Mouse (Mus musculus): ENCODE results near the gene Hps4. TPM values are rescaled to one million over a fixed set of nuclear protein-coding genes. Genes with fewer than 3 reads are reported as not detected.

The Hps4 gene
- total and polyA plus RNA-seq, 2 experiments = 12.3 to 30.9 TPM

DNA sequence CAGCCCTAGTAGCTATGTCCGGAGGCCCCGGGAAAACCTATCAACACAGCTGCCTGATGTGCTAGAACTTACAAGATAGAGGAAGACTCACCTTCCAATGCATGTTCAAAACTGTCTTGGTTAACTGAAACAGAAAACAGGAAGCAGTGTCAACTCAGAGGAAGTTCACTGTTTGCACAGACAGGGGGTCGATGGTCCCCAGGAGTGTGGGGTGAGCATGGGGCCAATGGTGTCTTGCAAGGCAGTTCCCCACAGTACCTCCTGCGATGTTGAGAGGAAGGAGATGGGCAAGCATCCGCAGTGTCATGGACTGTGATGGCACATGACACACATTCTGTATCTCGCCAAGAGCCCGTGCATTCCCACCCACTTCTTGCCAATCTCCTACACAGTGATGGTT, 83.8 kb downstream of the Hps4 start:
- DNase-seq (ENCODE audit: extremely low read depth, low read depth, low spot score) = no peak
- no peak for TF ChIP-seq POLR2A (IDR thresholded peaks at IDR 0.05; ENCODE audit: extremely low read depth, insufficient read depth, low read length)
- no peak for TF ChIP-seq CTCF (IDR thresholded peaks at IDR 0.05; ENCODE audit: low read depth, low read length)
- WGBS = 77% methylated on average over 7 of the region's 7 CpGs
- H3K4me1 ChIP-seq (ENCODE audit: control insufficient read depth, insufficient read depth, low read length) = no peaks in the 10 kb centered on the region
- H3K9ac ChIP-seq (ENCODE audit: low read depth, low read length) = no peak overlapping the region
- H3K27ac ChIP-seq (replicated peaks; ENCODE audit: insufficient read depth, low read depth, low read length) = no peak overlapping the region
- H3K4me3 ChIP-seq (ENCODE audit: insufficient read depth, low read depth, low read length) = no peak overlapping the region
- H3K27me3 ChIP-seq (ENCODE audit: control insufficient read depth, insufficient read depth, low read length) = no peaks in the 10 kb centered on the region
- no peaks in the 10 kb centered on the region for H3K79me2 ChIP-seq (ENCODE audit: control insufficient read depth, insufficient read depth, low read length)
- H3K36me3 ChIP-seq (ENCODE audit: control insufficient read depth, insufficient read depth, low read length) = no peaks in the 10 kb centered on the region

DNA sequence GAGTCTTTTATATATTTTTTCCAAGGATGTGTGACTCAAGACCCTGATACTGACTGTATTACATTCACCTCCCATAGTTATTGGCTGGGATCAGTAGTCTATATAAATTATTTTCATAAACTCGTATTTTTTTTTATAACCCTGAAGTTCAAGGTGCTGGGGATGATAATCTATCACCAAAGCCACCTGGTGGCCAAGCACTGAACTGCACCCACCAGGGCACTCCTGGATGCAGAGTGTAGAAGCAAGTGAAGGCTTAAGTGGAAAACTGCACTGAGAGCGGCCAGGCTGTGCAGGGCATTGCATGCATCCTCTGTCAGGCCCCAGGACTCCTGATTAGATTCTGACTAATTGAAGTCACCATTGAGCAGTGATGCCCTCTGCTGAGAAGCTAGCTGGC, 84.4 kb downstream of the Hps4 start:
- H3K27ac ChIP-seq (replicated peaks; ENCODE audit: insufficient read depth, low read depth, low read length) = no peak overlapping the region
- H3K36me3 ChIP-seq (ENCODE audit: control insufficient read depth, insufficient read depth, low read length) = no peaks in the 10 kb centered on the region
- no peak overlapping the region for H3K9ac ChIP-seq (ENCODE audit: low read depth, low read length)
- TF ChIP-seq CTCF (IDR thresholded peaks at IDR 0.05; ENCODE audit: low read depth, low read length) (peak; percentile 77), POLR2A (IDR thresholded peaks at IDR 0.05; ENCODE audit: extremely low read depth, insufficient read depth, low read length) (no peak)
- no peaks in the 10 kb centered on the region for H3K4me1 ChIP-seq (ENCODE audit: control insufficient read depth, insufficient read depth, low read length)
- no peaks in the 10 kb centered on the region for H3K79me2 ChIP-seq (ENCODE audit: control insufficient read depth, insufficient read depth, low read length)
- no peak overlapping the region for H3K4me3 ChIP-seq (ENCODE audit: insufficient read depth, low read depth, low read length)
- WGBS = 33% methylated on average over 2 of the region's 2 CpGs
- DNase-seq (ENCODE audit: extremely low read depth, low read depth, low spot score) = peak; percentile 15
- no peaks in the 10 kb centered on the region for H3K27me3 ChIP-seq (ENCODE audit: control insufficient read depth, insufficient read depth, low read length)

Other genes starting within 250 kb of the Hps4 start
- gene Cryba4, start 90.6 kb upstream of the Hps4 start, total RNA-seq (2014; rRNA removed) = 0.27 and 0.37 TPM in 2 replicates
- gene Cryba4, start 90.6 kb upstream of the Hps4 start, polyA plus RNA-seq (2012; rRNA removed) = 0.17 and 0.52 TPM in 2 replicates
- gene Crybb1, start 87.3 kb upstream of the Hps4 start, total RNA-seq (2014; rRNA removed) = not detected in 2 replicates
- gene Crybb1, start 87.3 kb upstream of the Hps4 start, polyA plus RNA-seq (2012; rRNA removed) = not detected in 2 replicates
- 27.7 and 38.9 TPM in 2 replicates for gene Tpst2, start 66.4 kb upstream of the Hps4 start, total RNA-seq (2014; rRNA removed)
- gene Tpst2, start 66.4 kb upstream of the Hps4 start, polyA plus RNA-seq (2012; rRNA removed) = 30.2 and 35.7 TPM in 2 replicates
- 7.7 and 9.7 TPM in 2 replicates for gene Tfip11, start 16.7 kb upstream of the Hps4 start, total RNA-seq (2014; rRNA removed)
- gene Tfip11, start 16.7 kb upstream of the Hps4 start, polyA plus RNA-seq (2012; rRNA removed) = 18.6 and 19.1 TPM in 2 replicates
- gene Srrd, start within 50 bp of the Hps4 start, total RNA-seq (2014; rRNA removed) = 12.3 and 19.3 TPM in 2 replicates
- 26.3 and 30.0 TPM in 2 replicates for gene Srrd, start within 50 bp of the Hps4 start, polyA plus RNA-seq (2012; rRNA removed)
- gene Gm6583, start 12.9 kb downstream of the Hps4 start, total RNA-seq (2014; rRNA removed) = 0.09 TPM in 1 of 2 replicates, not detected in the other
- not detected in 2 replicates for gene Gm6583, start 12.9 kb downstream of the Hps4 start, polyA plus RNA-seq (2012; rRNA removed)
- 0.07 TPM in 1 of 2 replicates, not detected in the other for gene Asphd2, start 51.8 kb downstream of the Hps4 start, total RNA-seq (2014; rRNA removed)
- 0.10 TPM in 1 of 2 replicates, not detected in the other for gene Asphd2, start 51.8 kb downstream of the Hps4 start, polyA plus RNA-seq (2012; rRNA removed)
- gene Gm6588, start 106.3 kb downstream of the Hps4 start, total RNA-seq (2014; rRNA removed) = not detected in 2 replicates
- gene Gm6588, start 106.3 kb downstream of the Hps4 start, polyA plus RNA-seq (2012; rRNA removed) = not detected in 2 replicates
- under 0.01 TPM in 1 of 2 replicates, not detected in the other for gene Sez6l, start 234.1 kb downstream of the Hps4 start, total RNA-seq (2014; rRNA removed)
- not detected in 2 replicates for gene Sez6l, start 234.1 kb downstream of the Hps4 start, polyA plus RNA-seq (2012; rRNA removed)